Mouse (Mus musculus) MEL (cell line): ENCODE results near the gene Slc2a9.

Experiments
- CTCF ChIP-seq, 3 experiments: IDR thresholded peaks in 2 of 3; conservative IDR thresholded peaks in 1 of 3; 2 replicates each; pipeline ENCODE4 v1.5.1; 2011 to 2012; ENCODE audit warnings: low read length in 3 of 3, low read depth in 2 of 3, mild to moderate bottlenecking in 2 of 3, improper control_type of control experiment in 1 of 3, inconsistent platforms in 1 of 3, mixed read lengths in 1 of 3, moderate library complexity in 1 of 3; ENCODE audit not compliant: control insufficient read depth in 1 of 3, insufficient read depth in 1 of 3, poor library complexity in 1 of 3, severe bottlenecking in 1 of 3
- E2F4 ChIP-seq: IDR thresholded peaks from 2 replicates; pipeline ENCODE4 v1.6.1; 2011; ENCODE audit warnings: low read depth, low read length, improper control_type of control experiment, borderline replicate concordance
- GATA1 ChIP-seq: IDR thresholded peaks from 2 replicates; pipeline ENCODE4 v1.6.1; 2011; ENCODE audit warnings: low read depth, low read length, improper control_type of control experiment
- MAZ ChIP-seq: IDR thresholded peaks from 2 replicates; pipeline ENCODE4 v1.6.1; 2012; ENCODE audit warnings: low read depth, mild to moderate bottlenecking, inconsistent platforms, low read length, improper control_type of control experiment
- MYB ChIP-seq: IDR thresholded peaks from 2 replicates; pipeline ENCODE4 v1.6.1; 2011; ENCODE audit warnings: mild to moderate bottlenecking, low read depth, low read length, improper control_type of control experiment
- NELFE ChIP-seq: IDR thresholded peaks from 2 replicates; pipeline ENCODE4 v1.6.1; 2011; ENCODE audit warnings: low read depth, low read length, improper control_type of control experiment
- POLR2A ChIP-seq, 2 experiments: IDR thresholded peaks; 2 replicates each; pipeline ENCODE4 v1.6.1; 2011 to 2012; ENCODE audit warnings: low read length in 2 of 2, mild to moderate bottlenecking in 2 of 2, control low read depth in 1 of 2, improper control_type of control experiment in 1 of 2, low read depth in 1 of 2, moderate library complexity in 1 of 2; ENCODE audit not compliant: control insufficient read depth in 1 of 2, insufficient read depth in 1 of 2, poor library complexity in 1 of 2
- ZNF384 ChIP-seq: IDR thresholded peaks from 2 replicates; pipeline ENCODE4 v1.6.1; 2012; ENCODE audit warnings: low read depth, mild to moderate bottlenecking, inconsistent platforms, low read length, improper control_type of control experiment

GRCm38 (mm10) chr5:38301761-38302411, 201.1 kb downstream of the Slc2a9 start:
- TF ChIP-seq POLR2A (IDR thresholded peaks at IDR 0.05; ENCODE audit: control insufficient read depth in 1 of 2, insufficient read depth in 1 of 2, low read depth in 1 of 2, low read length in 2 of 2, poor library complexity in 1 of 2) = no peak
- TF ChIP-seq CTCF (IDR thresholded peaks at IDR 0.05 in 2 of 3, conservative IDR thresholded peaks at IDR 0.05 in 1 of 3; ENCODE audit: control insufficient read depth in 1 of 3, insufficient read depth in 1 of 3, low read depth in 2 of 3, low read length in 3 of 3, poor library complexity in 1 of 3, severe bottlenecking in 1 of 3) = no peak
- no peak for TF ChIP-seq E2F4
- TF ChIP-seq MAZ = no peak
- TF ChIP-seq ZNF384 = no peak
- no peak for TF ChIP-seq NELFE
- no peak for TF ChIP-seq GATA1
- no peak for TF ChIP-seq MYB
